In the genomic region with DNA sequence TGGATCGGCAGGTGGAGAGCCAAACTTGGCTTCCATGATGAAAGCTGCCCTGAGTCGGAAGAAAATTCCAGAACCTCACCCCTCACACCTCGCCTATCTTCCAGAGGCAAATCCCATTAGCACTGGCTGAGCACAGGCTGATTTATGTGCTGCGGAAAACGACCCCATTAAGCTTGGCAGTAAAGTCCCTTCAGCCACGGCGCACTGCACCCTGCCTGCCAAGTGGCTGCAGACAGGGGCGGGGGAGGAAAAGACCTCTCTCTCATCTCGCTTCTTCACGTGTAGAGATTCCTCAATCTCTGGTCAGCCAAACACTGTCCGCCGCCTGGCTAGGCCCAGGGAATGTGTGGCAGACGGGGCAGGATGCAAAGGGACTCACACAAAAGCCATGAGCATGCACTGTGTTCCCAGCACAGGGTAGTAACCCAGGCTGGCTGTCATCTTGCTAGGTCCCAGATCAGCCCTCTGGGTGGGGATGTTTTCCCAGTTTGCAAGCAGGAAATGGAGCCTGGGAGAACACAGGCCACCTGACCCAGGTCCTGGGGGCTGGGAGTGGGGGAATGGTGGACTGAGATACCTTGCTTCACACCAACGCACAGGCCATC, we compare ENCODE assay signal across 16 mouse cellular contexts.
DNase-seq lines count a peak whose midpoint lies in the region; ATAC-seq and TF ChIP-seq lines count a peak whose summit lies in the region.
"Had no signal": no experiment of that assay in that cellular context is flagged by ENCODE, and none has a peak within 500 bp of the region (broad histone marks: within the 10 kb centered on the region; RNA-seq: fewer than 3 reads in every experiment).

No protein-coding gene starts in this region.

- TF ChIP-seq CTCF in stomach, postnatal 0 days (IDR thresholded peaks at IDR 0.05; ENCODE audit: low read depth) = no peak

- peak; percentile 9 for DNase-seq in kidney, postnatal 14 days
- DNase-seq in kidney, postnatal 25 days = no peak
- DNase-seq in stomach, postnatal 0 days (ENCODE audit: low spot score) = no peak
- no peak for DNase-seq in forebrain, embryonic 14.5 days (ENCODE audit: low spot score)
- no peak for DNase-seq in forebrain, embryonic 10.5 days (ENCODE audit: extremely low spot score, low spot score)
- DNase-seq in heart, postnatal 10 days = no peak
- DNase-seq: adrenal gland, adult 2 months; cerebellum, adult 9-11 months; heart, postnatal 4 days; liver, postnatal 0 days; spleen, adult 18-20 months had no signal

- intact Hi-C loops in heart, postnatal 10 days (cut with DNase I) = no loop called here

- ATAC-seq in stomach, embryonic 15.5 days (ENCODE audit: insufficient read depth, low FRiP score, low read depth) = peak; percentile 7; the same call in 1 of the 2 replicates
- no peak for ATAC-seq in stomach, postnatal 0 days (ENCODE audit: low FRiP score, low TSS enrichment)
- no peak for ATAC-seq in limb, embryonic 12.5 days (ENCODE audit: insufficient number of reproducible peaks, insufficient read depth, low FRiP score, low TSS enrichment, low read depth)
- ATAC-seq in forebrain, embryonic 14.5 days = no peak
- ATAC-seq: liver, postnatal 0 days; Patski had no signal

- H3K9ac ChIP-seq in stomach, embryonic 15.5 days = no peak overlapping the region
- H3K9ac ChIP-seq in stomach, postnatal 0 days (ENCODE audit: low read length) = no peak overlapping the region
- H3K9ac ChIP-seq in limb, embryonic 12.5 days (replicated peaks) = no peak overlapping the region
- H3K9ac ChIP-seq in forebrain, embryonic 14.5 days (ENCODE audit: low read length) = no peak overlapping the region
- H3K9ac ChIP-seq: embryonic facial prominence, embryonic 12.5 days; liver, postnatal 0 days had no signal

- no peak overlapping the region for H3K4me2 ChIP-seq in stomach, embryonic 15.5 days
- no peak overlapping the region for H3K4me2 ChIP-seq in stomach, postnatal 0 days (replicated peaks; ENCODE audit: low read depth)
- H3K4me2 ChIP-seq in limb, embryonic 12.5 days = peak overlapping the region; percentile 8; the same call in 1 of the 2 replicates
- H3K4me2 ChIP-seq in forebrain, embryonic 14.5 days (ENCODE audit: low read length) = no peak overlapping the region
- H3K4me2 ChIP-seq: embryonic facial prominence, embryonic 12.5 days had no signal

- no peaks in the 10 kb centered on the region for H3K27me3 ChIP-seq in stomach, embryonic 15.5 days (replicated peaks)
- no peaks in the 10 kb centered on the region for H3K27me3 ChIP-seq in stomach, postnatal 0 days (ENCODE audit: control insufficient read depth, insufficient read depth, low read length)
- peaks cover 38% of the 10 kb centered on the region for H3K27me3 ChIP-seq in limb, embryonic 12.5 days
- no peaks in the 10 kb centered on the region for H3K27me3 ChIP-seq in forebrain, embryonic 14.5 days (replicated peaks; ENCODE audit: control insufficient read depth, insufficient read depth, low read length)
- no peaks in the 10 kb centered on the region for H3K27me3 ChIP-seq in forebrain, embryonic 10.5 days (ENCODE audit: poor library complexity, severe bottlenecking)
- H3K27me3 ChIP-seq: embryonic facial prominence, embryonic 12.5 days; Patski had no signal

- H3K4me3 ChIP-seq in stomach, embryonic 15.5 days (replicated peaks) = no peak overlapping the region
- H3K4me3 ChIP-seq in stomach, postnatal 0 days (ENCODE audit: low read depth, low read length) = no peak overlapping the region
- H3K4me3 ChIP-seq in limb, embryonic 12.5 days (replicated peaks) = no peak overlapping the region
- no peak overlapping the region for H3K4me3 ChIP-seq in forebrain, embryonic 14.5 days (ENCODE audit: low read depth, low read length)
- no peak overlapping the region for H3K4me3 ChIP-seq in forebrain, embryonic 10.5 days
- H3K4me3 ChIP-seq: embryonic facial prominence, embryonic 12.5 days; layer of hippocampus, adult 2 months had no signal

- H3K27ac ChIP-seq in stomach, embryonic 15.5 days = no peak overlapping the region
- H3K27ac ChIP-seq in stomach, postnatal 0 days (replicated peaks) = no peak overlapping the region
- no peak overlapping the region for H3K27ac ChIP-seq in limb, embryonic 12.5 days
- H3K27ac ChIP-seq in forebrain, embryonic 14.5 days (ENCODE audit: low read depth, low read length) = no peak overlapping the region
- H3K27ac ChIP-seq in forebrain, embryonic 10.5 days = no peak overlapping the region; the same call in 1 of the 2 replicates
- H3K27ac ChIP-seq: embryonic facial prominence, embryonic 12.5 days; layer of hippocampus, adult 2 months had no signal

- H3K9me3 ChIP-seq in stomach, embryonic 15.5 days = no peaks in the 10 kb centered on the region
- no peaks in the 10 kb centered on the region for H3K9me3 ChIP-seq in stomach, postnatal 0 days (ENCODE audit: control insufficient read depth, low read length)
- no peaks in the 10 kb centered on the region for H3K9me3 ChIP-seq in limb, embryonic 12.5 days
- no peaks in the 10 kb centered on the region for H3K9me3 ChIP-seq in forebrain, embryonic 14.5 days (replicated peaks; ENCODE audit: control insufficient read depth, low read length)
- no peaks in the 10 kb centered on the region for H3K9me3 ChIP-seq in forebrain, embryonic 10.5 days
- H3K9me3 ChIP-seq: embryonic facial prominence, embryonic 12.5 days had no signal

- WGBS in stomach, embryonic 15.5 days = 29% methylated on average over 14 of the region's 14 CpGs
- WGBS in stomach, postnatal 0 days = 36% methylated on average over 14 of the region's 14 CpGs
- 12% methylated on average over 14 of the region's 14 CpGs for WGBS in limb, embryonic 12.5 days
- 52% methylated on average over 14 of the region's 14 CpGs for WGBS in forebrain, embryonic 14.5 days
- 64% methylated on average over 14 of the region's 14 CpGs for WGBS in forebrain, embryonic 10.5 days

- no peaks in the 10 kb centered on the region for H3K36me3 ChIP-seq in stomach, embryonic 15.5 days
- no peaks in the 10 kb centered on the region for H3K36me3 ChIP-seq in stomach, postnatal 0 days (ENCODE audit: control insufficient read depth, insufficient read depth, low read length)
- no peaks in the 10 kb centered on the region for H3K36me3 ChIP-seq in limb, embryonic 12.5 days
- H3K36me3 ChIP-seq in forebrain, embryonic 14.5 days (ENCODE audit: control insufficient read depth, insufficient read depth, low read length) = no peaks in the 10 kb centered on the region
- H3K36me3 ChIP-seq in forebrain, embryonic 10.5 days (replicated peaks) = no peaks in the 10 kb centered on the region
- H3K36me3 ChIP-seq: embryonic facial prominence, embryonic 12.5 days had no signal

- TF ChIP-seq EP300 in stomach, postnatal 0 days (optimal IDR thresholded peaks at IDR 0.05) = no peak

- peaks cover 4% of the 10 kb centered on the region; the same call in 1 of the 2 replicates for H3K4me1 ChIP-seq in stomach, embryonic 15.5 days
- no peaks in the 10 kb centered on the region for H3K4me1 ChIP-seq in stomach, postnatal 0 days (replicated peaks; ENCODE audit: control insufficient read depth, insufficient read depth)
- H3K4me1 ChIP-seq in limb, embryonic 12.5 days (replicated peaks) = peaks cover 19% of the 10 kb centered on the region
- no peaks in the 10 kb centered on the region for H3K4me1 ChIP-seq in forebrain, embryonic 14.5 days (ENCODE audit: control insufficient read depth, insufficient read depth, low read length)
- H3K4me1 ChIP-seq in forebrain, embryonic 10.5 days = peaks cover under 1% of the 10 kb centered on the region; the same call in 1 of the 2 replicates
- H3K4me1 ChIP-seq: embryonic facial prominence, embryonic 12.5 days had no signal
